Mouse (Mus musculus): ENCODE results near the gene Insig1.

DNA sequence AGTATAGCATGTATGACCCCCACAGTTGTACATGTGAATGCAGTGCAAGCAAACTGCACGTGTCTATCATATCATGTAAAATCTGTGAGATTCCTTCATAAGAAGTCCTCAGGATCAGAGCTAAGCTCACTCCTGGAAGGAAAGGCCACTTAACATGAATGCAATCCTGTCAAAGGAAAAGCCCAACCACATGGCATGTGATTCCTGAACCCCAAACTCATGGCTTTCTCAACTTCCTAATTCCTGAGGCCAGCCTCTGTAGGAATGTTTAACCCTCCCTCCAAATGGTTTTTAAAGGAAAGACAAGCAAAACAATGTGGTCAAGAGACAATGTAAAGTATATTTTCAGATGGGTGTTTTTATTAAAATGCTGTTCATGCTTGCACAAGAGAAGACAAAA lies 23.2 kb upstream of the Insig1 start:
- TF ChIP-seq POLR2A (IDR thresholded peaks at IDR 0.05; ENCODE audit: borderline replicate concordance, extremely low read depth, insufficient read depth, insufficient read length, poor library complexity, severe bottlenecking) (no peak), CTCF (IDR thresholded peaks at IDR 0.05; ENCODE audit: borderline replicate concordance, extremely low read depth, insufficient read depth, insufficient read length) (no peak)

Data from brain, embryonic 14.5 days (tissue).